In genomic region chr3:102012611-102013211, GRCm38 (mm10) we compare ENCODE assay signal across 8 mouse cellular contexts. TPM values are rescaled to one million over a fixed set of nuclear protein-coding genes. Genes with fewer than 3 reads are reported as not detected.
A peak's percentile ranks its signal among the peaks of the same experiment; 100 is the strongest.
DNase-seq lines count a peak whose midpoint lies in the region; ATAC-seq lines count a peak whose summit lies in the region.

No protein-coding gene starts in this region.

- ATAC-seq in cerebellum, adult (ENCODE audit: insufficient number of reproducible peaks, low FRiP score, low TSS enrichment) = peak; percentile 72

- under 1% methylated on average over 53 of the region's 53 CpGs for WGBS in forebrain, embryonic 10.5 days

- H3K27me3 ChIP-seq in forebrain, embryonic 10.5 days (ENCODE audit: poor library complexity, severe bottlenecking) = peaks cover 100% of the 10 kb centered on the region

- peak; percentile 27 to 41 for DNase-seq in layer of hippocampus, postnatal 10 days (ENCODE audit: low spot score in 2 of 2)
- no peak for DNase-seq in layer of hippocampus, adult 9-10 months (ENCODE audit: low spot score)
- peak; percentile 60 for DNase-seq in forebrain, embryonic 10.5 days (ENCODE audit: extremely low spot score, low spot score)
- peak; percentile 21 to 29 for DNase-seq in layer of hippocampus, postnatal 25 days (ENCODE audit: extremely low spot score in 1 of 2, low spot score in 1 of 2)
- peak; percentile 72 for DNase-seq in neural tube, embryonic 10.5 days (ENCODE audit: extremely low spot score, low spot score)
- DNase-seq in T-cell, adult 2 months (ENCODE audit: low spot score) = no peak
- no peak for DNase-seq in urinary bladder, postnatal 4 days (ENCODE audit: low spot score in 2 of 2)

- peak overlapping the region; percentile 73 for H3K27ac ChIP-seq in forebrain, embryonic 10.5 days

- H3K36me3 ChIP-seq in forebrain, embryonic 10.5 days (replicated peaks) = no peaks in the 10 kb centered on the region

- no peaks in the 10 kb centered on the region for H3K9me3 ChIP-seq in forebrain, embryonic 10.5 days

- peak overlapping the region; percentile 49 for H3K4me3 ChIP-seq in forebrain, embryonic 10.5 days

- peaks cover 22% of the 10 kb centered on the region for H3K4me1 ChIP-seq in forebrain, embryonic 10.5 days

RNA-seq across cellular contexts. Expression of gene Nhlh2, which starts 2.8 kb away (rescaled TPM):
- total RNA-seq in layer of hippocampus, postnatal 10 days (2021) = 1 to 10 TPM; 4.4 to 4.9 TPM
- polyA plus RNA-seq in forebrain, embryonic 10.5 days (2016; fragmentation: Nextera tagmentation; extraction: Ambion mirVana) = 10.4 and 16.5 TPM in 2 replicates
- total RNA-seq in layer of hippocampus, postnatal 25 days (2021) = 1 to 10 TPM; 1.7 to 2.1 TPM

Comparison
In these comparisons a context has a peak if more than half of its experiments do, and no peak if none do; other contexts are left out.
1. DNase-seq: peak in layer of hippocampus, postnatal 10 days (2 of 2), forebrain, embryonic 10.5 days (single experiment), layer of hippocampus, postnatal 25 days (2 of 2) and neural tube, embryonic 10.5 days (single experiment); none in layer of hippocampus, adult 9-10 months (single experiment), T-cell, adult 2 months (single experiment) and urinary bladder, postnatal 4 days (0 of 2).